In genomic region chr1:43820571-43820970, GRCm38 (mm10) we compare ENCODE assay signal across 24 mouse cellular contexts.
"Had no signal": no experiment of that assay in that cellular context is flagged by ENCODE, and none has a peak within 500 bp of the region (broad histone marks: within the 10 kb centered on the region; RNA-seq: fewer than 3 reads in every experiment).

No protein-coding gene starts in this region.

- DNase-seq: gastrocnemius, postnatal 14 days; gastrocnemius, postnatal 36 days; heart, adult 18-20 months; heart, postnatal 14 days; heart, postnatal 36 days; kidney, adult 11 months; kidney, adult 2 months; kidney, adult 9 months; kidney, postnatal 14 days; kidney, postnatal 36 days; liver; liver, embryonic 13.5 days; liver, postnatal 0 days had no signal

- H3K4me3 ChIP-seq: heart, embryonic 13.5 days; heart, embryonic 15.5 days; hindbrain, embryonic 13.5 days; hindbrain, embryonic 15.5 days; kidney, embryonic 15.5 days; layer of hippocampus, adult 2 months; limb, embryonic 10.5 days; limb, embryonic 12.5 days; liver, embryonic 13.5 days; liver, embryonic 15.5 days had no signal

- H3K27ac ChIP-seq: heart, embryonic 13.5 days; heart, embryonic 15.5 days; hindbrain, embryonic 13.5 days; hindbrain, embryonic 15.5 days; hindbrain, postnatal 0 days; kidney, embryonic 15.5 days; kidney, postnatal 0 days; layer of hippocampus, adult 2 months; limb, embryonic 10.5 days; limb, embryonic 12.5 days; liver, embryonic 13.5 days; liver, embryonic 15.5 days had no signal

- H3K9me3 ChIP-seq: heart, embryonic 13.5 days; heart, embryonic 15.5 days; hindbrain, embryonic 13.5 days; hindbrain, embryonic 15.5 days; kidney, embryonic 15.5 days; limb, embryonic 10.5 days; limb, embryonic 12.5 days; liver, embryonic 13.5 days; liver, embryonic 15.5 days had no signal

- H3K27me3 ChIP-seq: heart, embryonic 13.5 days; heart, embryonic 15.5 days; hindbrain, embryonic 13.5 days; hindbrain, embryonic 15.5 days; kidney, embryonic 15.5 days; limb, embryonic 12.5 days; liver, embryonic 13.5 days; liver, embryonic 15.5 days had no signal

- H3K9ac ChIP-seq: heart, embryonic 13.5 days; heart, embryonic 15.5 days; hindbrain, embryonic 13.5 days; hindbrain, embryonic 15.5 days; kidney, embryonic 15.5 days; limb, embryonic 12.5 days; liver, embryonic 13.5 days; liver, embryonic 15.5 days; liver, postnatal 0 days had no signal

- H3K36me3 ChIP-seq: heart, embryonic 15.5 days; hindbrain, embryonic 13.5 days; hindbrain, embryonic 15.5 days; kidney, embryonic 15.5 days; limb, embryonic 12.5 days; liver, embryonic 15.5 days had no signal
